Mouse (Mus musculus): ENCODE measurements around the gene Dzank1. TPM values are rescaled to one million over a fixed set of nuclear protein-coding genes. Genes with fewer than 3 reads are reported as not detected.

The Dzank1 gene
- 0.57 and 0.79 TPM in 2 replicates for polyA plus RNA-seq (2015; fragmentation: Nextera tagmentation; extraction: Ambion mirVana)

GRCm38 (mm10) chr2:144526981-144527820 is at the start of gene Dzank1, which contains the start of gene Polr3f:
Gene Dzank1 (minus strand): TSS chr2:144527414.
Gene Polr3f (plus strand): TSS chr2:144527718.
- 2% methylated on average over 56 of the region's 56 CpGs for WGBS
- H3K4me2 ChIP-seq, result peak within 1 kb of the TSS; percentile 95

GRCm38 (mm10) chr2:144555820-144556552 is 28.8 kb upstream of the Dzank1 start, which contains the start of gene Sec23b:
Gene Sec23b (plus strand): TSS chr2:144556229.
- Histone ChIP-seq H3K27me3 (replicated peaks) (no peaks in the 10 kb centered on the region), H3K9me3 (no peaks in the 10 kb centered on the region), H3K4me1 (peaks cover 16% of the 10 kb centered on the region), H3K36me3 (peaks cover 18% of the 10 kb centered on the region), H3K27ac (replicated peaks) (peak within 1 kb of the TSS; percentile 88), H3K4me3 (peak within 1 kb of the TSS; percentile 88), H3K9ac (peak within 1 kb of the TSS; percentile 92), H3K4me2 (peak within 1 kb of the TSS; percentile 81)
- peak; percentile 98 for ATAC-seq (ENCODE audit: extremely low read depth, insufficient number of reproducible peaks, low FRiP score, low TSS enrichment)
- WGBS, result under 1% methylated on average over 44 of the region's 44 CpGs

More at GRCm38 (mm10) chr2:144526981-144527820, at the start of gene Dzank1, which contains the start of gene Polr3f:
- Histone ChIP-seq H3K4me3 (peak within 1 kb of the TSS; percentile 92), H3K27ac (replicated peaks) (peak within 1 kb of the TSS; percentile 87), H3K27me3 (replicated peaks) (peaks cover 20% of the 10 kb centered on the region), H3K4me1 (peaks cover 15% of the 10 kb centered on the region), H3K9ac (peak within 1 kb of the TSS; percentile 97), H3K36me3 (peaks cover 19% of the 10 kb centered on the region), H3K9me3 (no peaks in the 10 kb centered on the region)
- peak; percentile 96 for ATAC-seq (ENCODE audit: extremely low read depth, insufficient number of reproducible peaks, low FRiP score, low TSS enrichment)

GRCm38 (mm10) chr2:144555286-144555819 is 28.1 kb upstream of the Dzank1 start:
- H3K27ac ChIP-seq (replicated peaks), result peak overlapping the region; percentile 88
- 3% methylated on average over 14 of the region's 14 CpGs for WGBS
- H3K9ac ChIP-seq, result peak overlapping the region; percentile 87
- peak overlapping the region; percentile 88 for H3K4me3 ChIP-seq
- peaks cover 14% of the 10 kb centered on the region for H3K36me3 ChIP-seq
- H3K9me3 ChIP-seq, result no peaks in the 10 kb centered on the region
- no peak for ATAC-seq (ENCODE audit: extremely low read depth, insufficient number of reproducible peaks, low FRiP score, low TSS enrichment)
- H3K4me1 ChIP-seq, result peaks cover 16% of the 10 kb centered on the region
- H3K27me3 ChIP-seq (replicated peaks), result no peaks in the 10 kb centered on the region
- H3K4me2 ChIP-seq, result peak overlapping the region; percentile 81

- WGBS, result 90% methylated on average over 3 of the region's 3 CpGs
- H3K9ac ChIP-seq, result no peak overlapping the region
- no peaks in the 10 kb centered on the region for H3K27me3 ChIP-seq (replicated peaks)
- peaks cover 20% of the 10 kb centered on the region for H3K4me1 ChIP-seq
- H3K4me3 ChIP-seq, result no peak overlapping the region
- no peaks in the 10 kb centered on the region; the same call in 1 of the 2 replicates for H3K36me3 ChIP-seq
- no peak overlapping the region for H3K27ac ChIP-seq (replicated peaks)
- ATAC-seq (ENCODE audit: extremely low read depth, insufficient number of reproducible peaks, low FRiP score, low TSS enrichment), result no peak
- no peaks in the 10 kb centered on the region for H3K9me3 ChIP-seq
- H3K4me2 ChIP-seq, result no peak overlapping the region
Observed at GRCm38 (mm10) chr2:144553905-144554304, 26.7 kb upstream of the Dzank1 start.

- under 1% methylated on average over 17 of the region's 17 CpGs for WGBS
- Histone ChIP-seq H3K4me1 (peaks cover 9% of the 10 kb centered on the region), H3K9ac (peak within 1 kb of the TSS; percentile 89), H3K9me3 (no peaks in the 10 kb centered on the region), H3K27ac (replicated peaks) (peak within 1 kb of the TSS; percentile 69), H3K4me2 (peak within 1 kb of the TSS; percentile 74), H3K27me3 (replicated peaks) (no peaks in the 10 kb centered on the region), H3K4me3 (peak within 1 kb of the TSS; percentile 71), H3K36me3 (peaks cover 14% of the 10 kb centered on the region)
- peak; percentile 67 for ATAC-seq (ENCODE audit: extremely low read depth, insufficient number of reproducible peaks, low FRiP score, low TSS enrichment)
Observed at GRCm38 (mm10) chr2:144550529-144550928, 23.3 kb upstream of the Dzank1 start, which contains the start of gene Rbbp9. Gene Rbbp9 (minus strand): TSS chr2:144550869.

- no peaks in the 10 kb centered on the region for H3K27me3 ChIP-seq (replicated peaks)
- H3K27ac ChIP-seq (replicated peaks), result no peak overlapping the region
- ATAC-seq (ENCODE audit: extremely low read depth, insufficient number of reproducible peaks, low FRiP score, low TSS enrichment), result no peak
- H3K4me2 ChIP-seq, result no peak overlapping the region
- WGBS, result 74% methylated on average over 4 of the region's 4 CpGs
- H3K9me3 ChIP-seq, result no peaks in the 10 kb centered on the region
- H3K4me1 ChIP-seq, result peaks cover 18% of the 10 kb centered on the region
- no peak overlapping the region for H3K4me3 ChIP-seq
- no peak overlapping the region for H3K9ac ChIP-seq
- H3K36me3 ChIP-seq, result peaks cover 38% of the 10 kb centered on the region
Observed at GRCm38 (mm10) chr2:144547559-144547958, 20.3 kb upstream of the Dzank1 start.

- H3K9ac ChIP-seq, result no peak overlapping the region
- peak overlapping the region; percentile 28; the same call in 1 of the 2 replicates for H3K27ac ChIP-seq (replicated peaks)
- H3K9me3 ChIP-seq, result no peaks in the 10 kb centered on the region
- no peak overlapping the region for H3K4me3 ChIP-seq
- WGBS, result 36% methylated on average over 1 of the region's 1 CpGs
- no peaks in the 10 kb centered on the region for H3K27me3 ChIP-seq (replicated peaks)
- H3K36me3 ChIP-seq, result peaks cover 56% of the 10 kb centered on the region
- ATAC-seq (ENCODE audit: extremely low read depth, insufficient number of reproducible peaks, low FRiP score, low TSS enrichment), result no peak
- peaks cover 18% of the 10 kb centered on the region for H3K4me1 ChIP-seq
- no peak overlapping the region for H3K4me2 ChIP-seq
Observed at GRCm38 (mm10) chr2:144545481-144545880, 18.3 kb upstream of the Dzank1 start.

- Histone ChIP-seq H3K4me1 (peaks cover 17% of the 10 kb centered on the region), H3K27me3 (replicated peaks) (no peaks in the 10 kb centered on the region), H3K9ac (no peak overlapping the region), H3K36me3 (peaks cover 61% of the 10 kb centered on the region), H3K27ac (replicated peaks) (peak overlapping the region; percentile 73), H3K9me3 (no peaks in the 10 kb centered on the region), H3K4me3 (no peak overlapping the region), H3K4me2 (no peak overlapping the region)
- WGBS, result 77% methylated on average over 2 of the region's 2 CpGs
- no peak for ATAC-seq (ENCODE audit: extremely low read depth, insufficient number of reproducible peaks, low FRiP score, low TSS enrichment)
Observed at GRCm38 (mm10) chr2:144545061-144545460, 17.8 kb upstream of the Dzank1 start.

GRCm38 (mm10) chr2:144544630-144545029 is 17.4 kb upstream of the Dzank1 start:
- H3K36me3 ChIP-seq, result peaks cover 65% of the 10 kb centered on the region
- H3K9ac ChIP-seq, result no peak overlapping the region
- no peak overlapping the region for H3K4me2 ChIP-seq
- H3K9me3 ChIP-seq, result no peaks in the 10 kb centered on the region
- no peaks in the 10 kb centered on the region for H3K27me3 ChIP-seq (replicated peaks)
- 58% methylated on average over 6 of the region's 6 CpGs for WGBS
- ATAC-seq (ENCODE audit: extremely low read depth, insufficient number of reproducible peaks, low FRiP score, low TSS enrichment), result peak; percentile 55; the same call in 1 of the 2 replicates
- peak overlapping the region; percentile 73 for H3K27ac ChIP-seq (replicated peaks)
- no peak overlapping the region for H3K4me3 ChIP-seq
- H3K4me1 ChIP-seq, result peaks cover 14% of the 10 kb centered on the region

- no peaks in the 10 kb centered on the region for H3K27me3 ChIP-seq (replicated peaks)
- H3K4me3 ChIP-seq, result no peak overlapping the region
- 65% methylated on average over 6 of the region's 6 CpGs for WGBS
- H3K4me2 ChIP-seq, result no peak overlapping the region
- no peak overlapping the region for H3K9ac ChIP-seq
- H3K27ac ChIP-seq (replicated peaks), result no peak overlapping the region
- H3K36me3 ChIP-seq, result peaks cover 75% of the 10 kb centered on the region
- peaks cover 14% of the 10 kb centered on the region for H3K4me1 ChIP-seq
- no peaks in the 10 kb centered on the region for H3K9me3 ChIP-seq
- ATAC-seq (ENCODE audit: extremely low read depth, insufficient number of reproducible peaks, low FRiP score, low TSS enrichment), result no peak
Observed at GRCm38 (mm10) chr2:144543670-144544069, 16.5 kb upstream of the Dzank1 start.

GRCm38 (mm10) chr2:144541246-144541645 is 14.0 kb upstream of the Dzank1 start:
- Histone ChIP-seq H3K4me2 (no peak overlapping the region), H3K9ac (no peak overlapping the region), H3K36me3 (peaks cover 83% of the 10 kb centered on the region), H3K9me3 (no peaks in the 10 kb centered on the region), H3K4me1 (peaks cover 14% of the 10 kb centered on the region), H3K4me3 (no peak overlapping the region), H3K27me3 (replicated peaks) (no peaks in the 10 kb centered on the region), H3K27ac (replicated peaks) (no peak overlapping the region)
- WGBS, result 82% methylated on average over 4 of the region's 4 CpGs
- no peak for ATAC-seq (ENCODE audit: extremely low read depth, insufficient number of reproducible peaks, low FRiP score, low TSS enrichment)

All from heart, embryonic 13.5 days (tissue).